Mouse (Mus musculus) cerebellum, postnatal 25 days (tissue): Measurements from ENCODE around the gene Il4ra.

Source experiments
- DNase-seq, 2 experiments: peaks; one replicate each; pipeline ENCODE4 v3.0.0; 2021; ENCODE audit warnings: mixed read lengths in 2 of 2

Gene Il4ra

DNA sequence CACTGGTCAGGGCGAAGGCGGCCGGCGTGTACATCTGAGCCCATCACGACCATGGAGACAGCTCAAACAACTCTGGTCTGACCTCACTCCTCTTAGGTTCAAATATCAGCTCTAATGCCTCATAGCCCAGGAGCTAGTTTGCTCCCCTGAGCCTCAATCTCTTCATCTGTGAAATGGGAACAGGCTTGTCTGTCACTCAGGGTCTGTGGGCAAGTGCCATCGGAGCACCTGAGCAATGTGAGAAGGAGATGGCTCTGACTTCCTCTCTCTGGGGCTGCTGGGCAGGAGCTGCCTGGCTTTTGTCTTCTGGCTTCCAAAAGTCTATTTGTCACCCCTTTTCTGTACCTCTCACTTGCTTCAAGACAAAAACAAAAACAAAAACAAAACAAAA, 49.4 kb downstream of the Il4ra start:
- DNase-seq, result no peak

DNA sequence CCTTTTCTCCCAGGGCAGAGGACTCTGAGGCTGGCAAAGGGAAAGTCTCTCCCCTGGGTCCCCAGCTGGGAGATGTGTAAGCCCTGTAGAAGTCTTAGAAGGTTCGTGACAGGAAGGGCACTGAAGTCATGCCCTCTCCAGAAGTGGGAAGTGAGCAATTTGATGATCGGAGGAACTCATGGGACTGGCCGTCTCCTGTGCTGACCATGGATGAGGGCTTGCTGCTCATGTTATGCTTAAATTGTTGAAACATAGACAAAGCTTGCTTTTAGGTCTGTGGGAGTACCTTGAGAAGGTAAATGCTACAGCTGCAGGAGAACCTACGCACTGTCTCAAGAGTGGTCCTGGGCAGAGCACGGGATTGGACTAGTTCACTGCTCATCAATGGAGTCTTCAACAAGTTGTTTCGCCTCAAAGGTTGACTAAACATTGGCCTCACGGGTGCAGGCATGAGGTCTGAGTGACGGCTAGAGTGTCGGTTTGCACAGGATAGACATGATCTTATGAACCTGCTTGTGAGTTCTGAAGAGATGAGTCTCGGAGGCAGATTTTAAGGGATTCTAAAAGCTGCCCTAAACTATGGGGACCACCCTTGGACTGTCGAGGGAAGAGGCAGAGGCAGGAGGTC, 50.0 kb downstream of the Il4ra start:
- no peak for DNase-seq

DNA sequence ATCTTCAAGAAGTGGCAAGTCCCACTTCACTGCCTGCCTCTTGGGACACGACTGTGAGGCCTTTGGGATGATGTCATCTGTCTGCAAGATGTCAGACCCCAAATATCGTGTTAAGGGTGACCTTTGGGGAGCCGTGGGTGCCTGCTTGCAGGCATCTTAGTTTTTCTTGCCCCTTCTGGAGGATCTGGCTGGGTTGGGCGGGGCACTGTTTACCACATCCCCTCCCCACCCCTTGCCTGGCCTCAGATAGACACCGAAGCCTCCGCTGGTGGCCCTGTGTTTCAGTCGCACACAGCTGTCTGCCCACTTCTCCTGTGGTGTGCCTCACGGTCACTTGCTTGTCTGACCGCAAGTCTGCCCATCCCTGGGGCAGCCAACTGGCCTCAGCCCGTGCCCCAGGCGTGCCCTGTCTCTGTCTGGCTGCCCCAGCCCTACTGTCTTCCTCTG, 51.3 kb downstream of the Il4ra start, which contains the start of gene Il21r:
TSS of gene Il21r (plus strand) at position 245 of the 447 bp plus-strand sequence.
- DNase-seq, result no peak

DNA sequence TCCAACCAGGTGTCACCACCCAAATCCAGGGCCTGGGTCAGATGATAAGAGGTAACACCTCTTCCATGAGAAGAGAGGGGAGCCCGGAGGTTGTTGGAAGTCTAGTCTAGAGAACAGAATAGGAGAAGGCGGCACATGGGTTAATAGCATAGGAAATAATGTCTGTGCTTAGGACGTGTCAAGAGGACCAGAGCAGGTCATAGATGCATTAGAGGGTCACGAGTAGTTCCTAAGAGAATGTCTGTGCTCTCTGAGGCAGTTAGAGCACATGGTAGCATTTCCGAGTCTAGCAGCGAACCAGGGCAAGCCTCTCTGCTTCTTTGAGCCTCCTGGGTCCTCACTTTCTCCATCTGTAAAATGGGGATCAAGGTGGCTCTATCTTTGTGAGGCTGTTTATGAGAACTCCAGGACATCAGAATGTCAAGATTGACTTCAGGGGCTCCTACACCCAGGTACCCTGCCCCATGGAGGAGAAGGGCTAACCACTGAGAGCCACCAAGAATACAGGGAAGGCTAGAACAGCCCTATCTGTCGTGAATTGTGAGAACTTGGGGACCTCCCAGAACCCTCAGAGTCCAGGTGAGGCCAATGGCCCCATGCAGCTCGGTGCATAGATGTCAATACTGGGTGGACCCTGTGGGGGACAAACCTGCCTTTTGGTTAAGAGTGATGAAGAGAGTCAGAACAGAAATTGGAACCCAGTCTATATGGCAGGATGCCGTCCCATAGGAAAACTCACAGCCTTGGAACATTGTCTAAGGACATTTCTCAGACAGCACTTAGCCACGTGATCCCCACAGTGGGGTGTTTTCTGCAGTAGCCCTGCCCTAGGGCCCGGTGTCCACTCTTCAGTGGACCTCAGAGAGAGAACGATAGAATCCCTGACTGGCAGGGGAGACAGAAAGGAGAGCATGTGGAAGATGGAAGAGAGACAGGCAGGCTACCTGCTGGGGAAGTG, 52.7 kb downstream of the Il4ra start:
- DNase-seq, result no peak

DNA sequence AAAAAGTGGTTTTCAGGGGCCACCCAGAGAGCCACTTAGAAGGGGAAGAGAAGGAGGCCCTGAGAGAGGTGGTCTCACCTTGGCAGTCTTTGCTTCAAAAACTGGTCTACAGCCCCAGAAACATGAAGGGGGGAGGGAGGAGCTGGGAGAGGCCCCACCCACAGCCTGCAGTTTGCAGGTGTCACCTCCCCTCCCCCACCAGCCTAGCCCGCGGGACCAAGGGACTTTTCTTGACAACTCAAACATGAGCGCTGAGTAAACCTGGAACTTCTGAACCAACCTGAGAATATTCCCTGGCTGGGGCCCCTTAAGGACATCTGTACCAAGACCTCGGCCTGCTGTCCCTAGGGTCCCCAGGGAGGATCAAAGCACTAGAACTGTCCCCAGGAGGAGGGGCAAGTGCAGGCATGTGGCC, 53.8 kb downstream of the Il4ra start:
- DNase-seq, result no peak

DNA sequence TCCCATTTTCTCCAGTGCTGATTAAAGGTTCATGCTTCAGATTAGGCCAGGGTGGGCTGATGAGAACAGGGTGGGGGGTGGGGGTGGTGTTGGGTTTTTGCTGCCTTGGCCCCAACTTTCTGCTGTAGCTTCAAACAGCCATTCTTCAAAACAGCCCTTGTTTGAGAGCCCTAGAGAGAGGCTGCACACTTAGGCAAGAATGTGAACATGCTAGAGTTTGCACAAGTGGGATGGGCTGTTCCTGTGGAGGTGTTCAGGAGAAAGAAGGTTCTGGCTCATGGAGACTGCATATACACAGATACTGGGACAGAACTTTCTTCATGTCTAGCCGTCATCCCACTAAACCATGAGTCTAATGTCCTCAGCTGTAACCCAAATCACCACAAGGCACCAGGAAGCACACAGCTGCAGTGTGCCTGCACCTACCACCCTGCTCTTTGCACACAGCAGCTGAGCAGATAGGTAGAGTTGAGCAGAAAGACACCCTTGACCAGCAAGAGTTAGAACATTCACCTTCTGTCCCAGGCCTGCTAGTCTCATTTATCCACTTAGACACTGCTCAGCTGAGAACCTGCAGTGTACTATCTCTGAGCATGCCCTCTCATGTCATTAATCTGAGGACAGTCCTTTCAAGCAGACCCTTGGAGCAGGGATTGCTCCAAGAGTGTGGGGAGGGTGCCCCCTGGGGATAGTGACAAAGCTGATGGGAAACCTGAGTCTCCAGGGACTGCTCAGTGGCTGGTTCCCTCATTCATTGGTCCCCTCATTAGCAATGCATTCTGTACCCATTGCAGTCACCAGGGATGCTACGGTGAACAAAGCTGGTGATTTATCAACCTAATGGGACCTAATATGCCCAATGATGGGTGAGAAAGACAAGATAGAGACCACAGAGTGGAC, 54.6 kb downstream of the Il4ra start:
- DNase-seq, result no peak

DNA sequence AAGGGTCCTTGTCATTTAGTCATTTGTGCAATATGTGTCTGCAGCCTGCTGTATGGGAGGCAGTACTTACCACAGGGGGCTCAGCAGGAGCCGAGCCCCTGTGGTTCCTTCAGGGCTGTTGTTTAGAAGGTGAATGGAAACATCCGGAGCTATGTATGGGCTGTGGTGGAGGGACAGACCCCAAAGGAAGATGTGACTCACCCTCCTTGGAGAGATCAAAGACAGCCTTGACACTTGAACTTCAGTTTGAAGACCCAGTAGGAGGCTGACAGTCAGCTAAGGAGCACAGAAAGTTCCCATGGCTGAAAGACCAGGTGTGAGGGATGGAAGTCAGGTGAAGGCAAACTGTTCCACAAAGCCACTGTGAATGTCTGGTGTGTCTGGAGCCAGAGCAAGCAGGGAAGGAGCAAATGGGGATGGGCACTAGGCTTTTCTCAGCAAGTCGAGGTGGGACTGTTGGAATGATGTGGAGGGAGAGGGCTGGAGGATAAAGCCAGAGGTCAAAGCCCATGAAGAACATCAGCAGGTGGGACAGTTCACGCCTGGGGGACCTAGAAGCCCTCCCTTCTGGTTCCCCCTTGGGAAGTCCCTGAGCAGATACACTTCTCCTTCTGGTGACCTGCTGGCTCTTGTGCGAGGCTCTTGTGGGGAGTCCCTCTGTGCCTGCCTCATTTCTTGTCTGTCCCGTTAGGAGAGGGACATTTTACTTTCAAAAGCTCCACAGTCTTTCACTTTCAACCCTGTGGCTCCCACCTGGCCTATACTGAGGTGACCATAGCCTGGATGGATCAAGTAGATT, 55.7 kb downstream of the Il4ra start:
- no peak for DNase-seq

DNA sequence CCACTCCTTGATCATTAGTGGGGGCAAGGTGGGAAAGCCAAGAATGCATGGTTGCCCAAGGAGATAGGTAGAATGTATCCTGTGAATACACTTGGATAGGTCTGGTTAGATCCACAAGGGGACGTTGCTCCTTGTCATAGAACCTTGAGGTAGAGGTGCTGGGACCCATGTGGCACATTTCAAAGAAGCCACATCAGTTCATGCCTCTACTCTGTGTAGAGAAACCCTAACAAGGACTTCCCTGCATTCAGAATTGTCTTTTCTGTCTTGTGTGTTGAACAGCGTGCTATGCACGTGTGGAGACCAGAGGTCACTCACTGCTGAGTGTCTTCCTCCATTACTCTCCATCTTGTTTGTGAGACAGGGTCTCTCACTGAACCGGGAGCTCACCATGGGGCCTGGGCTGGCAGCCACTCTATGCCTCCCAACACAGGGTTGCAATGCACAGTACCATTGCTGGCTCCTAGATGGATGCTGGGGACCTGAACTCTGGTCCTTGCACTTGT, 56.3 kb downstream of the Il4ra start:
- no peak for DNase-seq

DNA sequence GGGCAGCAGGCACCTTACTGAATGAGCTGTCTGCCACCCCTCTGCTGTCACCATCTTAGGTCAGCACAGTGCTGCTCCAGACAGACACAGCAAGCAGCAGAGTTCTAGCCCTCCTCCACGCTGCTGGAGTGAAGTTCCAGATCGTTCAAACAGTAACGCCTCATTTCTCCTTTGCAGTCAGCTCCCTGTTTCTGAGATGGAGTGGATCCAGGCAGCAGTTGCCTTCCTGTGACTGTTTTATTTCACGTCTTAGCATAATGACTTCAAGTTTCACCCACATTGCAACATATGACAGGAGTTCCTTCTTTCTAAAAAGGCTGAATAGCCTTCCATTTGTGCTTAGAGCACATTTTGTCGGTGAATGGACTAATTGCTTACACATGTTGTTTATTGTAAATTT, 61.7 kb downstream of the Il4ra start:
- DNase-seq, result no peak

DNA sequence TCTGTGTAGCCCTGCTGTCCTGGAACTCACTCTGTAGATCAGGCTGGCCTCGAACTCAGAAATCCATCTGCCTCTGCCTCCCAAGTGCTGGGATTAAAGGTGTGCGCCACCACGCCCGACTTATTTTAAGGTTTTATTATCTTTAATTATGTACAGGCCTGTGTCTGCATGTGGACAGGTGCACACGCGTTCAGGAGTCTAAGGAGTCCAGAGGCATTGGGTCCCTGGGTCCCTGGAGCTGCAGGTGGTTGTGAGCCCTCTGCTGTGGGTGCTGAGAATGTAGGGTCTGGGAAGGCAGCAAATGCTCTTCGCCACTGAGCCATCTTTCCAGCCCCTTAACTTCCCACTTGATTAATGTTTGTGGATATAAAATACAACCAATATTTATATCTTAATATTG, 63.5 kb downstream of the Il4ra start:
- no peak for DNase-seq

DNA sequence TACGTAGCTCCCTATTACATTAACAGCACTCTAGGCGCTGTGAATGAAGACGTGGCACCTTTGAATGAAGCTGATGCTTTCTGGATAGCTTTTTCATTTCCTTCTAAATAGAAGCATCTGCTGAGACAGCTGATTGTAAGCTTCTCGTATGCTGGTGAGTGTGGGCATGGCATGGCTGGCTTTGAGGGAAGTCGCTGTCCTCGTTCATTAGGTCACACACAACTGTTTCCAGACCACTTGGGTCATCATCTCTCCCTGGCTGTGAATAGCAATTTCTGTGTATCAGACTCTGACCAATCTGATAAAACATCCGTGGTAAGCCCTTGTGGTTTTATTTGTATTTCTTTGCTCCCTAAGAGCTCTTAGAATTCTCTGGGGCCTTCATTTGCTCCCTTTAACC, 66.1 kb downstream of the Il4ra start:
- no peak for DNase-seq

DNA sequence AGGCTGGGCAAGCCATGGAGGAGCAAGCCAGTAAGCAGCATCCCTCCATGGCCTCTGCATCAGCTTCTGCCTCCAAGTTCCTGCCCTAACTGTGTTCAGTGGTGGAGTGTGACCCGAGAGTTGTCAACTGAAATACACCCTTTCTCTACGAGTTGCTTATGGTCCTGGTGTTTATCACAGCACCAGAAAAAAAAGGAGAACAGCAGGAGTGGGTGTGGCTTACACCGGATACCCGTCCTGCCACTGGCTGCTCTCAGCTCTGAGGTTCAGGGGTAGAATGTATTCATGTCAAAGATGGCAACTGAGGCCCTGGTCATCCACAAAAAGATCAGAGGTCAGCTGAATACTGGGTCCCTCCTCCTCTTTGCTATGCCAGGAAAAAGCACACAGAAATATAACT, 68.2 kb downstream of the Il4ra start:
- no peak for DNase-seq

DNA sequence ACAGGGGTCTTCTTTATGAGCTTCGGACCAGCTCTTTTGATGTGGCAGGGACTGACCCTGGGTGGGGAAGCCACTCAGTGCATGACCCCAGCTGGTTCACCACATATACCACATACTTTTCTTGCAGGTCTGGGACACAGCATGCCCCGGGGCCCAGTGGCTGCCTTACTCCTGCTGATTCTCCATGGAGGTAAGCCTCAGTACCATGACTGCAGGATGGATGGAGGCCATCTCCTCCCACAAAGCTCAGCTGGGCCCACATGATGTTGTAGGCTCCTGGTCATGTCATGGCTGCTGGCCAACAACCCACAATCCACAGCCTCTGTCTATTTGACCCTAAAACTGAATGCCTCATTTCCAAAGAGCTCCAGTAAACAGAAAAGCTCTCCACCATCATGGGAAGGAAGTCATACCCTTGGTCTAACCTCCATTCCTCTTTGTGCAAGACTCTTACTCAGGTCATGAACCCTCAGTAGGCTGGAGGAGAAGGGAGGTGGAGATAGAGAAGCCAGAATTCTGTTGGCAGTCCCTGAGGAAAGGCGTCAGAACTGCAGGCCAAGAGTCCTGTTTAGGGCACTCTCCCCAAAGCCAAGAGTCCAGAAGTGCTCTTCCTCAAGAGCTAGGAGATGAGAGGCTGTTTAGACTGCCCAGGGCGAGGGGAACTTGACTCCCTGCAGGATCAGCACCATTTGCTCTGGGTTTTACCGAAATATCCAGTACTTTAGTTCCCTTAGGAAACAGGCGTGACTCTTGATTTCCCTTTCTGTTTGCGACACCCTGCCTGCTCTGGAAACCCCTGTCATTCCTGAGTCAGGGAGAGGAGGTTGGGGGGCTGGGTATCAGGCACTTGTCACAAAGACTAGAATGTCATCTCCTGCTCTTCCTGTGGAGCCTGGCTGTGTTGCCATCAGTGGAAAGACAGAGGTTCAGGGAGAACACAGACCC, 71.1 kb downstream of the Il4ra start:
- DNase-seq, result no peak

DNA sequence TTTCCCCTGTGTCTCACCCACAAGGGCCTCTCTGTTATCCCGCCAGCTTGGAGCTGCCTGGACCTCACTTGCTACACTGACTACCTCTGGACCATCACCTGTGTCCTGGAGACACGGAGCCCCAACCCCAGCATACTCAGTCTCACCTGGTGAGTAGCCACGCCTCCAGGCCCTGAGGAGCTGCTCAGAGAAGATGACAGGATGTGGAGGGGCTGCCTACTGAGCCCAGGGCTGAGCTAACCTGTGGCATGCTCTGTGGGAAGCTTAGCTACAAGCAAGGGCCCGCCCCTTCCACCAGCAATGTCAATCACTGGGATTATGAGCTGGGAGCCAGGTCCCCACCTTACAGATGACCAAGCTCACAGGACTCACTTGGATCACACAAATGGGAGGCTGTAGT, 73.3 kb downstream of the Il4ra start:
- no peak for DNase-seq

DNA sequence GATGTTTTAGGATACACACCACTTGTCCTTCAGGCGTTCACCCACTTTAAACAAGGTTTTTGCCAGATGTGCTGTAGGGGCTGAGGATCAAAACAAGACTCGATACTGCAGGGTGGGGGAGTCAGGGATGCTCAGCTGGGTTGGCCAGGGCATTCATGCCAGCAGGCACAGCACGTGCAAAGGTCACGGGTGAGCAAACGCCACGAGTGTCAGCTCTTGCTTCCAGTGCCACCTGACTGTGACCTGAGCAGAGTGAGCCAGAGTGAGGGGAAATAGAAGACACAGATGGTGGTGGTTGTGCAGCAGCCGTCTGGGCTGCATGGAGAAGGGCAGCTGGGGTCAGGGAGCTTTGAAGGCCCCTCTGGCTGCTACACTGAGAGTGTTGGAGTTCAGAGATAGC, 73.9 kb downstream of the Il4ra start:
- no peak for DNase-seq
